Mouse (Mus musculus) embryonic fibroblast, embryonic 13.5 days (primary cell): ENCODE results near the gene Unc119b.

Experiments used
- CTCF ChIP-seq: IDR thresholded peaks from 2 replicates; pipeline ENCODE4 v1.5.1; 2011; ENCODE audit warnings: mild to moderate bottlenecking, control low read depth, low read length, moderate library complexity, borderline replicate concordance; ENCODE audit not compliant: insufficient read depth
- POLR2A ChIP-seq: IDR thresholded peaks from 2 replicates; pipeline ENCODE4 v1.6.1; 2011; ENCODE audit warnings: low read depth, mild to moderate bottlenecking, control low read depth, low read length, moderate library complexity

- TF ChIP-seq CTCF, result no peak
- no peak for TF ChIP-seq POLR2A
These were observed 35.4 kb upstream of the Unc119b start for GRCm38 (mm10) chr5:115170150-115170549.
